Mouse (Mus musculus) liver, postnatal 0 days (tissue): ENCODE measurements around the gene Rapgef4. TPM values are rescaled to one million over a fixed set of nuclear protein-coding genes. Genes with fewer than 3 reads are reported as not detected.

Experiments
- ATAC-seq: fragments of 200-750 bp; cut with Nextera tagmentation; 2 replicates; pipeline ENCODE4 v1.8.0; 2017; ENCODE audit warnings: mild to moderate bottlenecking, moderate library complexity
- DNase-seq: peaks from one replicate; pipeline ENCODE4 v3.0.0-alpha.2; 2016
- H3K27ac ChIP-seq: fragments of 300-500 bp; sonication (generic); 2 replicates; pipeline ENCODE4 v1.5.1; 2014; ENCODE audit warnings: antibody characterized with exemption, moderate library complexity, mild to moderate bottlenecking, low read depth
- H3K27me3 ChIP-seq: fragments of 300-500 bp; sonication (generic); 2 replicates; pipeline ENCODE4 v1.6.1; 2014; ENCODE audit warnings: low read length, control low read depth, mixed read lengths; ENCODE audit not compliant: insufficient read depth
- H3K36me3 ChIP-seq: fragments of 300-500 bp; sonication (generic); replicated peaks from 2 replicates; pipeline ENCODE4 v1.6.1; 2014; ENCODE audit warnings: mild to moderate bottlenecking, control low read depth, low read length, moderate library complexity, mixed read lengths; ENCODE audit not compliant: insufficient read depth
- H3K4me1 ChIP-seq: fragments of 300-500 bp; sonication (generic); 2 replicates; pipeline ENCODE4 v1.6.1; 2014; ENCODE audit warnings: antibody characterized with exemption, mild to moderate bottlenecking, control low read depth; ENCODE audit not compliant: insufficient read depth
- H3K4me2 ChIP-seq: fragments of 300-500 bp; sonication (generic); 2 replicates; pipeline ENCODE4 v1.6.1; 2014; ENCODE audit warnings: low read depth, mild to moderate bottlenecking, low read length, moderate library complexity, mixed read lengths
- H3K4me3 ChIP-seq: fragments of 300-500 bp; sonication (generic); 2 replicates; pipeline ENCODE4 v1.5.1; 2014; ENCODE audit warnings: low read depth, low read length
- H3K9ac ChIP-seq: fragments of 300-500 bp; sonication (generic); replicated peaks from 2 replicates; pipeline ENCODE4 v1.6.1; 2014; ENCODE audit warnings: mild to moderate bottlenecking, moderate library complexity
- H3K9me3 ChIP-seq: fragments of 300-500 bp; sonication (generic); 2 replicates; pipeline ENCODE4 v1.6.1; 2016; ENCODE audit warnings: mild to moderate bottlenecking, control low read depth, low read length, mixed read lengths
- CTCF ChIP-seq: sonication (generic); IDR thresholded peaks from 2 replicates; pipeline ENCODE4 v1.5.1; 2016; ENCODE audit warnings: antibody characterized with exemption, low read depth
- EP300 ChIP-seq: IDR thresholded peaks from 2 replicates; pipeline ENCODE4 v1.6.1; 2016; ENCODE audit warnings: antibody characterized with exemption, low read depth, mild to moderate bottlenecking
- WGBS: fragments of 180-500 bp; shearing (Covaris S2); extraction: QIAGEN DNeasy Blood & Tissue Kit; methylation state at CpG from one replicate; pipeline ENCODE4 v1.1.7; 2014; ENCODE audit not compliant: insufficient replicate concordance; 5-methylcytosine and 5-hydroxymethylcytosine counted together
- polyA plus RNA-seq: library from polyadenylated mRNA; unstranded; fragments of >200 nt; fragmentation: Nextera tagmentation; extraction: Ambion mirVana; gene quantifications from 2 replicates; pipeline ENCODE4 v1.2.1, GENCODE M21; 2015

Rapgef4 gene
- polyA plus RNA-seq, 1 experiment from 2014 or later: 30.2 TPM

- no peak overlapping the region for H3K9ac ChIP-seq
- no peaks in the 10 kb centered on the region for H3K36me3 ChIP-seq
- H3K4me1 ChIP-seq: no peaks in the 10 kb centered on the region
- DNase-seq (no peak), ATAC-seq (no peak)
- H3K4me2 ChIP-seq: no peak overlapping the region
- no peak overlapping the region for H3K27ac ChIP-seq
- no peaks in the 10 kb centered on the region for H3K27me3 ChIP-seq
- no peaks in the 10 kb centered on the region for H3K9me3 ChIP-seq
- WGBS: 86% methylated on average over 16 of the region's 16 CpGs
- TF ChIP-seq EP300 (no peak), CTCF (no peak)
- no peak overlapping the region for H3K4me3 ChIP-seq
Measured at GRCm38 (mm10) chr2:72005051-72005450, 24.0 kb downstream of the Rapgef4 start.

- 71% methylated on average over 3 of the region's 3 CpGs for WGBS
- Histone ChIP-seq H3K9ac (no peak overlapping the region), H3K27ac (no peak overlapping the region), H3K4me2 (no peak overlapping the region), H3K9me3 (no peaks in the 10 kb centered on the region), H3K27me3 (no peaks in the 10 kb centered on the region), H3K36me3 (no peaks in the 10 kb centered on the region), H3K4me1 (no peaks in the 10 kb centered on the region), H3K4me3 (no peak overlapping the region)
- TF ChIP-seq EP300: no peak
- no peak for TF ChIP-seq CTCF
- ATAC-seq: no peak
- no peak for DNase-seq
Measured at GRCm38 (mm10) chr2:72009446-72010218, 28.6 kb downstream of the Rapgef4 start.

GRCm38 (mm10) chr2:72015366-72015765 lies 34.3 kb downstream of the Rapgef4 start:
- WGBS: 69% methylated on average over 8 of the region's 8 CpGs
- ATAC-seq: no peak
- Histone ChIP-seq H3K27ac (no peak overlapping the region), H3K4me1 (no peaks in the 10 kb centered on the region), H3K9me3 (no peaks in the 10 kb centered on the region), H3K36me3 (no peaks in the 10 kb centered on the region), H3K4me2 (no peak overlapping the region), H3K4me3 (no peak overlapping the region), H3K27me3 (no peaks in the 10 kb centered on the region), H3K9ac (no peak overlapping the region)
- no peak for DNase-seq
- TF ChIP-seq CTCF (no peak), EP300 (no peak)

GRCm38 (mm10) chr2:72016013-72016412 lies 35.0 kb downstream of the Rapgef4 start:
- TF ChIP-seq CTCF: no peak
- TF ChIP-seq EP300: no peak
- WGBS: 37% methylated on average over 5 of the region's 5 CpGs

GRCm38 (mm10) chr2:72017168-72017567 lies 36.1 kb downstream of the Rapgef4 start:
- no peak overlapping the region for H3K9ac ChIP-seq
- DNase-seq (no peak), ATAC-seq (no peak)
- no peaks in the 10 kb centered on the region for H3K36me3 ChIP-seq
- no peaks in the 10 kb centered on the region for H3K4me1 ChIP-seq
- no peaks in the 10 kb centered on the region for H3K27me3 ChIP-seq
- H3K27ac ChIP-seq: no peak overlapping the region
- H3K9me3 ChIP-seq: no peaks in the 10 kb centered on the region
- TF ChIP-seq EP300 (no peak), CTCF (no peak)
- no peak overlapping the region for H3K4me2 ChIP-seq
- H3K4me3 ChIP-seq: no peak overlapping the region
- 80% methylated on average over 2 of the region's 2 CpGs for WGBS

More at GRCm38 (mm10) chr2:72016013-72016412, 35.0 kb downstream of the Rapgef4 start:
- ATAC-seq: no peak
- Histone ChIP-seq H3K36me3 (no peaks in the 10 kb centered on the region), H3K27me3 (no peaks in the 10 kb centered on the region), H3K9me3 (no peaks in the 10 kb centered on the region), H3K27ac (no peak overlapping the region), H3K4me1 (no peaks in the 10 kb centered on the region), H3K4me3 (no peak overlapping the region), H3K4me2 (no peak overlapping the region), H3K9ac (no peak overlapping the region)
- no peak for DNase-seq

- Histone ChIP-seq H3K27ac (no peak overlapping the region), H3K4me1 (no peaks in the 10 kb centered on the region), H3K36me3 (no peaks in the 10 kb centered on the region), H3K4me3 (no peak overlapping the region), H3K9me3 (no peaks in the 10 kb centered on the region), H3K9ac (no peak overlapping the region), H3K27me3 (no peaks in the 10 kb centered on the region), H3K4me2 (no peak overlapping the region)
- TF ChIP-seq EP300: no peak
- no peak for TF ChIP-seq CTCF
- WGBS: 65% methylated on average over 1 of the region's 1 CpGs
- DNase-seq (no peak), ATAC-seq (no peak)
Measured at GRCm38 (mm10) chr2:72018736-72019135, 37.7 kb downstream of the Rapgef4 start.
